Mouse (Mus musculus): ENCODE measurements around the gene Cfhr2. TPM values are rescaled to one million over a fixed set of nuclear protein-coding genes. Genes with fewer than 3 reads are reported as not detected.

The Cfhr2 gene
- polyA plus RNA-seq (2014; fragmentation: Illumina TruSeq; extraction: RNeasy Lipid Tissue Mini Kit (QIAGEN cat#74804); ENCODE audit: low read depth, low replicate concordance), result 0.25 TPM

DNA sequence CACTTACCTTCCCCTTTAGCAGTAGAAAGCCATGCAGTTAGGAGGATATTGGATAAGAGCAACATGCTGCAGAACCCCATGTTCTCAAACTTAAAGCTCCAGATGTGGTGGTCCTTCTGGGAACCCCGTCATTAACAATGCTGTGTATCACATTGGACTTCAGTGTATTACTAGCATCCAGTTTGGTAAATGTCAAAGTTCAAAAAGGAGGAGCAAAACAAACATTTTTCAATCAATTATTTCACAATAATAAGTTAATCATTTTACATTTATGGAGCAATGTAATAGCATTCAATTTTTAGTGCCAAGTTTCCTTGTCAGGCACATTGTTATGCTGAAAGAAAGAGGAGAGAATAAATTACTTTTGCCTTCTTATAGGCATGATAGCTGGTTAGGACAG lies at the start of gene Cfhr2:
Cfhr2 (minus strand) TSS at position 155 of the 400 bp plus-strand sequence.

GRCm38 (mm10) chr1:139781143-139781542 lies 77.4 kb downstream of the Cfhr2 start, which contains the start of gene Gm4788:
Gene Gm4788 (minus strand): TSS chr1:139781243.

Other genes starting within 250 kb of the Cfhr2 start
- gene Gm4788, start 77.5 kb downstream of the Cfhr2 start, polyA plus RNA-seq (2014; fragmentation: Illumina TruSeq; extraction: RNeasy Lipid Tissue Mini Kit (QIAGEN cat#74804); ENCODE audit: low read depth, low replicate concordance), result 0.38 TPM

Data from testis, adult 10 weeks (tissue).